Mouse (Mus musculus) hindlimb bud, embryonic 11.5 days (tissue): ENCODE data around the gene Adh7.
A peak's percentile ranks its signal among the peaks of the same experiment; 100 is the strongest.

Experiments
- DNase-seq: peaks from one replicate; pipeline ENCODE4 v3.0.0-alpha.2; 2012; ENCODE audit warnings: low read depth, low spot score; ENCODE audit errors: extremely low spot score

Gene Adh7

GRCm38 (mm10) chr3:138217631-138218264 lies at the start of gene Adh7:
Adh7 (plus strand) TSS chr3:138217760.
- DNase-seq = no peak

- DNase-seq = no peak
Measured at GRCm38 (mm10) chr3:138173291-138173690, 44.3 kb upstream of the Adh7 start.

GRCm38 (mm10) chr3:138175551-138175950 lies 42.0 kb upstream of the Adh7 start:
- DNase-seq = no peak

GRCm38 (mm10) chr3:138182019-138182418 lies 35.5 kb upstream of the Adh7 start:
- no peak for DNase-seq

- no peak for DNase-seq
Measured at GRCm38 (mm10) chr3:138183371-138183770, 34.2 kb upstream of the Adh7 start.

- no peak for DNase-seq
Measured at GRCm38 (mm10) chr3:138185290-138185689, 32.3 kb upstream of the Adh7 start.

- DNase-seq = no peak
Measured at GRCm38 (mm10) chr3:138185995-138186930, 31.3 kb upstream of the Adh7 start.

GRCm38 (mm10) chr3:138192260-138192659 lies 25.3 kb upstream of the Adh7 start:
- DNase-seq = no peak

- DNase-seq = no peak
Measured at GRCm38 (mm10) chr3:138193683-138194302, 23.8 kb upstream of the Adh7 start, which contains the start of gene 4930579F01Rik. 4930579F01Rik (minus strand) TSS chr3:138193825.

- DNase-seq = no peak
Measured at GRCm38 (mm10) chr3:138197093-138197492, 20.5 kb upstream of the Adh7 start.

- DNase-seq = no peak
Measured at GRCm38 (mm10) chr3:138197556-138197955, 20.0 kb upstream of the Adh7 start.

- peak; percentile 92 for DNase-seq
Measured at GRCm38 (mm10) chr3:138197973-138198721, 19.4 kb upstream of the Adh7 start.

GRCm38 (mm10) chr3:138198722-138199068 lies 18.9 kb upstream of the Adh7 start:
- DNase-seq = no peak

- DNase-seq = no peak
Measured at GRCm38 (mm10) chr3:138208821-138209220, 8.7 kb upstream of the Adh7 start.

- no peak for DNase-seq
Measured at GRCm38 (mm10) chr3:138210432-138211075, 7.0 kb upstream of the Adh7 start.

- no peak for DNase-seq
Measured at GRCm38 (mm10) chr3:138212431-138212951, 5.1 kb upstream of the Adh7 start.

GRCm38 (mm10) chr3:138215395-138215989 lies 2.1 kb upstream of the Adh7 start:
- DNase-seq = no peak

GRCm38 (mm10) chr3:138216091-138216490 lies 1.5 kb upstream of the Adh7 start:
- DNase-seq = no peak

- no peak for DNase-seq
Measured at GRCm38 (mm10) chr3:138221116-138221515, 3.6 kb downstream of the Adh7 start.

- DNase-seq = no peak
Measured at GRCm38 (mm10) chr3:138222511-138222910, 5.0 kb downstream of the Adh7 start.
